Mouse (Mus musculus) liver, adult (tissue): Measurements from ENCODE around the gene Sema4c.

Experiments
- GATA4 ChIP-seq: IDR thresholded peaks from 2 replicates; pipeline ENCODE4 v1.6.1; 2014; ENCODE audit warnings: mild to moderate bottlenecking, low read length; ENCODE audit not compliant: insufficient replicate concordance

Gene Sema4c

GRCm38 (mm10) chr1:36552506-36552905 is 5.6 kb downstream of the Sema4c start:
- no peak for TF ChIP-seq GATA4

DNA sequence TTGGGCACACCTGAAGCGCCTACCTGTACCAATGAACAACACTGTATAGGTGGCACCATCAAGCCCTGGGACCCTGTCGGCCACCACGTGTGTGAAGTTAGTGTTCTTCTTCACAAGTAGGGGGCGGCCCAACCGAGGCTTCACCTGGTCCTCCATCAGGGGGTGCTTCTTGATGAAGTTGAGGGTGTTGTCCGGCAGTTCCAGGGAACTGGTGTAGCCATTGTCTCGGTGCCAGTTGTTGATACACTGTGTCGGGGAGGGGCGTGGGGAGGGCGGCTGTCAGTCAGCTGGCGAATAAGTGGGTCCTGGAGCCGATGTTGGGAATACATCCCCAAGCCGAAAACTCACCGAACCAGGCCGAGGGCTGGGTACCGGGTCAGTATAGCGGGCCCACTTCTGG is 6.2 kb downstream of the Sema4c start:
- no peak for TF ChIP-seq GATA4

DNA sequence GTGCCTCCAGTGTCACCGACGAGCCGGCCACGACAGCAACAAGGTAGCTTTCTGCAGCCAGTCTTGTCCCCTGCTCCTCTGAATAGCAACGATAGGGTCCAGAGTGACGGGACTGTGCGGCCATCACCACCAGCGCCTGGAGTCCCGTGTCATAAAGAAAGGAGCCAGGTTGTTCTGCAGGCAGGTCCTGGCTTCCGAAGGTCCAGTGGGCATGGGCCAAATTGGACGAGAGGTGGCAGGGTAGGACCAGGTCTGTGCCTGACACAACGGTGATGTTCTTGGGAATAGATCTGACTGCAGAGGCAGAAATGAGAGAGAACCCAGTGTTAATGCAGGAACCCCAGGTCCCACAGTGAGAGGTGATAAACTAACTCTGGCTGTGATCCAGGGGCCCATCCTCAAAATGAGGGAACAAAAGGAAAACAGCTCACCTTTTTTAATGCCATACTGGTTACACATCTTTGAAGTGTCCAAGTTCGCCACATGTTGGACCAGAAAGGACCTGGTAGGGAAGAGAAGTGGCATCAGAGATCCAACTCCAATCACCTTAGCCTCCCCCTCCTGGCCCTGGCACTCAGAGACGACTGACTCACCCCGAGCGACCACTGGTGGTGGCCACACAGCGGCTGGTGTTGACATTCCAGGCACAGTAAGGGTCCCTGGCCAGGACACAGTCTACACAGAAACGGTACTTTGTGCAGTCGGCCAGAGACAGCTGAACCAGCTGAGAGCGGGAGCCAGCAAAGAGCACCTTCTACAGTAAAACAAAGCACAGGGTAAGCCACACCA is 7.9 kb downstream of the Sema4c start:
- no peak for TF ChIP-seq GATA4

- no peak for TF ChIP-seq GATA4
These were observed 8.7 kb downstream of the Sema4c start for GRCm38 (mm10) chr1:36549491-36549890.

DNA sequence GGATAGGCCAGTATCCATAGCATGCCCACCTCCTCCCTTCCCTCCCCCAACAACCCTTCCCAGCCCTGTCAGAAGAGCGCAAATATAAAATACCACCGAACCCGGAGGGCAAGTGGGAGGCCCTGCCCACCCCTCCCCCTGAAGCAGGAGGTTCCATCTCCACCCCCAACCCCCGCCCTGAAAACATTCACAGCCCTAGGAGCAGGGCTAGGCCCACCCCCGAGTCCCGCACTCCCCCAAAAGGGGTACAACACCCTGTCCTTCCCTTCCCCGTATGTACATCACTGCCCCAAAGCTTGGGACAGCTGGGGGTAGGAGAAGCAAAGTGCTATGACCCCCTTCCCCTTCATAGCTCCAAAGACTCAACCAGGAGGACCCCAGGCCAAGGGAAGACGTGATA is 9.4 kb downstream of the Sema4c start:
- TF ChIP-seq GATA4: no peak

- no peak for TF ChIP-seq GATA4
These were observed 10.1 kb downstream of the Sema4c start for GRCm38 (mm10) chr1:36547981-36548598.

- peak; percentile 48; the same call in 1 of the 2 replicates for TF ChIP-seq GATA4
These were observed 11.2 kb downstream of the Sema4c start, which contains the start of gene Ankrd39 for GRCm38 (mm10) chr1:36546888-36547471. TSS of gene Ankrd39 (minus strand) at chr1:36547445.

DNA sequence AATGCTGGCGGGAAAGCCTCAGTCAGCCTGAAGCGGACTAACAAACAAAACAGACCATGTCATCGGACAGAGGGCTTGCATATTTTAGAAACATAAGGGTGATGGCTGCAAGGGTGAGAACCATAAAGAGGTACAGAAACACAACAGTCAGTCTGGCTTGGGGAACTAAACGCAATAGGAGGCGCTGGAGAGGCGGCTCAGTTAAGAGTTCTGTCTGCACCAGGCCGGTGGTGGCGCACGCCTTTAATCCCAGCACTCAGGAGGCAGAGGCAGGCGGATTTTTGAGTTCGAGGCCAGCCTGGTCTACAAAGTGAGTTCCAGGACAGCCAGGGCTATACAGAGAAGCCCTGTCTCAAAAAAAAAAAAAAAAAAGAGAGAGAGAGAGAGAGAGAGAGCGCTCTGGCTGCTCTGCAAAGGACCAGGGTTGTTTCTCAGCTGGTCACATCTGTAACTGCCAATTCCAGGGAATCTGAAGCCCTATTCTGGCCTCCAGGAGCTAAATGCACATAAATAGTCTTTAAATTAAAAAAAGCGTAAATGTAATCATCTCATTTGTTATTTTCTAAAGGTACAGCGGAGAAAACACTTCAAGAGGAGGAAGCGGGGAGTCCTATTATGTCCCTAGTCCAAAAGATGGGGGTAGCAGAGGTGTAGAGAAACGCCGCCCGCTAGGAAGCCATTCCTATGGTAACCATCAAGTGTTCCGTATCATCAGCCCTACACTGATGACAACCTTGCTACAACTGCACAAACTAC is 12.1 kb downstream of the Sema4c start:
- TF ChIP-seq GATA4: no peak

DNA sequence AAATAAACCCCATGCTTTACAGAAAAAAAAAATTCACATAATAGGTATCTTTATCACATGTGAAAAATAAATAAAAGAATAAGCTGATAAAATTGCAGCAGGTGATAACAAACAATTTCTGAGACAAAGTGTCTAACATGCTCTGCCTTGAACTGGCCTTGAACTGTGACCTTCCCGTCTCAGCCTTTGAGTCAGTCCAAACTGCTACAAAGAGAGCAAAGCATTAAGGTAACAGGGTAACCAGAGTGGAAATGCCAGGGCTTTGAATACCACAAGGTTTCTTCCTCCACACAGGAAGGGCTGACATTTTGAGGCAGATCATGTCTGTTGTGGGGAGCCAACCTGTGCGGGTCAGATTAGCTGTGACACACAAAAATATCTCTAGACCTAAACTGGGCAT is 12.8 kb downstream of the Sema4c start:
- no peak for TF ChIP-seq GATA4

GRCm38 (mm10) chr1:36542925-36543324 is 15.2 kb downstream of the Sema4c start:
- no peak for TF ChIP-seq GATA4

DNA sequence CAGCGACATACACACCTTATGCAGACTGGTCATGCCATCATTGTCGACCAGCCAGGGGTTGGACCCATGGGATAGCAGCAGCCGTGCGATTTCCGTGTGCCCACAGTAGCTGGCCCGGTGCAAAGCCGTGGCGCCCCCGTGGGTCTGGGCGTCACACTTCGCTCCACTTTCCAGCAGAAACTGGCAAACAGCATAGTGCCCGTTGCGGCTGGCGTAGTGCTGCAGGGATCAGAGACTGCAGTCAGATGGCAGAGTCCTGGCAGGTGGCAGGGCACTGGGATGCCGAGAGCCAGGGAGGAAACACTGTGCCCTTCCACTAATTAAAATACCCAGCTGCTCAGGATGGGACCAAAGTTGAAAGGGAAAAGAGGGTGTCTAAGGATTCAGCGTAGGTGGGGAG is 16.3 kb downstream of the Sema4c start:
- no peak for TF ChIP-seq GATA4

- TF ChIP-seq GATA4: no peak
These were observed 17.3 kb downstream of the Sema4c start for GRCm38 (mm10) chr1:36540807-36541206.

GRCm38 (mm10) chr1:36540132-36540531 is 18.0 kb downstream of the Sema4c start:
- TF ChIP-seq GATA4: no peak

GRCm38 (mm10) chr1:36539186-36539585 is 19.0 kb downstream of the Sema4c start, which contains the start of gene Gm42417:
TSS of gene Gm42417 (minus strand) at chr1:36539429.
- TF ChIP-seq GATA4: no peak

- TF ChIP-seq GATA4: no peak
These were observed 19.4 kb downstream of the Sema4c start for GRCm38 (mm10) chr1:36538727-36539126.
